Mouse (Mus musculus) embryonic facial prominence, embryonic 12.5 days (tissue): Measurements from ENCODE around the gene Iqsec3. TPM values are rescaled to one million over a fixed set of nuclear protein-coding genes. Genes with fewer than 3 reads are reported as not detected.
A peak's percentile ranks its signal among the peaks of the same experiment; 100 is the strongest.

Experiments used
- ATAC-seq: fragments of 200-750 bp; cut with Nextera tagmentation; 2 replicates; pipeline ENCODE4 v1.8.0; 2017; ENCODE audit not compliant: insufficient number of reproducible peaks, insufficient read depth, low FRiP score, low TSS enrichment
- H3K27ac ChIP-seq: fragments of 300-500 bp; sonication (generic); 2 replicates; pipeline ENCODE4 v1.5.1; 2016; ENCODE audit warnings: mild to moderate bottlenecking
- H3K27me3 ChIP-seq: fragments of 300-500 bp; sonication (generic); 2 replicates; pipeline ENCODE4 v1.6.1; 2016; ENCODE audit warnings: mild to moderate bottlenecking, moderate library complexity
- H3K36me3 ChIP-seq: fragments of 300-500 bp; sonication (generic); 2 replicates; pipeline ENCODE4 v1.6.1; 2016; ENCODE audit warnings: mild to moderate bottlenecking
- H3K4me1 ChIP-seq: fragments of 300-500 bp; sonication (generic); 2 replicates; pipeline ENCODE4 v1.6.1; 2016
- H3K4me2 ChIP-seq: fragments of 300-500 bp; sonication (generic); replicated peaks from 2 replicates; pipeline ENCODE4 v1.6.1; 2016; ENCODE audit warnings: mild to moderate bottlenecking, moderate library complexity
- H3K4me3 ChIP-seq: fragments of 300-500 bp; sonication (generic); 2 replicates; pipeline ENCODE4 v1.5.1; 2016; ENCODE audit warnings: mild to moderate bottlenecking
- H3K9ac ChIP-seq: fragments of 300-500 bp; sonication (generic); 2 replicates; pipeline ENCODE4 v1.6.1; 2016; ENCODE audit warnings: mild to moderate bottlenecking, moderate library complexity
- H3K9me3 ChIP-seq: fragments of 300-500 bp; sonication (generic); 2 replicates; pipeline ENCODE4 v1.6.1; 2016; ENCODE audit warnings: mild to moderate bottlenecking, moderate library complexity
- WGBS: fragments of 180-500 bp; shearing (Covaris S2); methylation state at CpG from one replicate; pipeline ENCODE4 v1.1.7; 2016; 5-methylcytosine and 5-hydroxymethylcytosine counted together
- polyA plus RNA-seq: library from polyadenylated mRNA; unstranded; fragments of >200 nt; fragmentation: Nextera tagmentation; extraction: Ambion mirVana; gene quantifications from 2 replicates; pipeline ENCODE4 v1.2.1, GENCODE M21; 2016

The Iqsec3 gene
- polyA plus RNA-seq, result 0.19 and 0.28 TPM in 2 replicates

- under 1% methylated on average over 59 of the region's 65 CpGs for WGBS
- H3K9ac ChIP-seq, result no peak within 1 kb of the TSS
- ATAC-seq, result peak; percentile 92
Observed at GRCm38 (mm10) chr6:121473093-121473821, at the start of gene Iqsec3. Gene Iqsec3, minus strand, starts transcription at chr6:121473678.

GRCm38 (mm10) chr6:121522106-121522705, 48.7 kb upstream of the Iqsec3 start:
- no peaks in the 10 kb centered on the region for H3K36me3 ChIP-seq
- 77% methylated on average over 5 of the region's 5 CpGs for WGBS
- H3K4me3 ChIP-seq, result no peak overlapping the region
- ATAC-seq, result no peak
- no peak overlapping the region for H3K4me2 ChIP-seq
- H3K27me3 ChIP-seq, result no peaks in the 10 kb centered on the region
- H3K9me3 ChIP-seq, result no peaks in the 10 kb centered on the region
- no peak overlapping the region for H3K27ac ChIP-seq
- H3K9ac ChIP-seq, result no peak overlapping the region
- no peaks in the 10 kb centered on the region for H3K4me1 ChIP-seq

More at GRCm38 (mm10) chr6:121473093-121473821, at the start of gene Iqsec3:
- Histone ChIP-seq H3K27me3 (peaks cover 29% of the 10 kb centered on the region), H3K27ac (0 out of 2 replicates have a peak within 1 kb of the TSS, but pooled peaks have one; percentile 18), H3K4me3 (peak within 1 kb of the TSS; percentile 34), H3K9me3 (no peaks in the 10 kb centered on the region), H3K4me1 (0 out of 2 replicates have a peak, but pooled peaks cover 9% of the 10 kb centered on the region), H3K4me2 (peak within 1 kb of the TSS; percentile 77), H3K36me3 (no peaks in the 10 kb centered on the region)

- H3K9ac ChIP-seq, result no peak overlapping the region
- 65% methylated on average over 3 of the region's 3 CpGs for WGBS
- H3K27me3 ChIP-seq, result no peaks in the 10 kb centered on the region
- ATAC-seq, result no peak
- H3K27ac ChIP-seq, result no peak overlapping the region
- no peaks in the 10 kb centered on the region for H3K36me3 ChIP-seq
- no peak overlapping the region for H3K4me2 ChIP-seq
- no peaks in the 10 kb centered on the region for H3K9me3 ChIP-seq
- no peak overlapping the region for H3K4me3 ChIP-seq
- H3K4me1 ChIP-seq, result no peaks in the 10 kb centered on the region
Observed at GRCm38 (mm10) chr6:121521030-121521429, 47.6 kb upstream of the Iqsec3 start.

- H3K4me1 ChIP-seq, result no peaks in the 10 kb centered on the region
- H3K36me3 ChIP-seq, result no peaks in the 10 kb centered on the region
- 66% methylated on average over 2 of the region's 2 CpGs for WGBS
- ATAC-seq, result no peak
- no peak overlapping the region for H3K27ac ChIP-seq
- H3K9me3 ChIP-seq, result no peaks in the 10 kb centered on the region
- H3K27me3 ChIP-seq, result no peaks in the 10 kb centered on the region
- H3K4me3 ChIP-seq, result no peak overlapping the region
- no peak overlapping the region for H3K9ac ChIP-seq
- no peak overlapping the region for H3K4me2 ChIP-seq
Observed at GRCm38 (mm10) chr6:121519896-121520295, 46.4 kb upstream of the Iqsec3 start.

GRCm38 (mm10) chr6:121519266-121519810, 45.9 kb upstream of the Iqsec3 start:
- Histone ChIP-seq H3K9me3 (no peaks in the 10 kb centered on the region), H3K27me3 (no peaks in the 10 kb centered on the region), H3K9ac (no peak overlapping the region), H3K4me3 (no peak overlapping the region), H3K4me1 (no peaks in the 10 kb centered on the region), H3K36me3 (no peaks in the 10 kb centered on the region), H3K4me2 (no peak overlapping the region), H3K27ac (no peak overlapping the region)
- 69% methylated on average over 5 of the region's 5 CpGs for whole genome bisulfite sequencing
- ATAC-seq, result no peak

GRCm38 (mm10) chr6:121517726-121518125, 44.2 kb upstream of the Iqsec3 start:
- WGBS, result 85% methylated on average over 6 of the region's 6 CpGs
- Histone ChIP-seq H3K4me3 (no peak overlapping the region), H3K9me3 (no peaks in the 10 kb centered on the region), H3K9ac (no peak overlapping the region), H3K4me2 (no peak overlapping the region), H3K27me3 (no peaks in the 10 kb centered on the region), H3K27ac (no peak overlapping the region), H3K4me1 (no peaks in the 10 kb centered on the region), H3K36me3 (no peaks in the 10 kb centered on the region)
- ATAC-seq, result no peak

- no peak for ATAC-seq
- WGBS, result 88% methylated on average over 3 of the region's 3 CpGs
- Histone ChIP-seq H3K4me2 (no peak overlapping the region), H3K9me3 (no peaks in the 10 kb centered on the region), H3K4me3 (no peak overlapping the region), H3K27me3 (no peaks in the 10 kb centered on the region), H3K9ac (no peak overlapping the region), H3K4me1 (no peaks in the 10 kb centered on the region), H3K36me3 (no peaks in the 10 kb centered on the region), H3K27ac (no peak overlapping the region)
Observed at GRCm38 (mm10) chr6:121510381-121510780, 36.9 kb upstream of the Iqsec3 start.

GRCm38 (mm10) chr6:121509871-121510270, 36.4 kb upstream of the Iqsec3 start:
- no peak overlapping the region for H3K4me2 ChIP-seq
- no peaks in the 10 kb centered on the region for H3K4me1 ChIP-seq
- no peak for ATAC-seq
- H3K27ac ChIP-seq, result no peak overlapping the region
- H3K9ac ChIP-seq, result no peak overlapping the region
- no peaks in the 10 kb centered on the region for H3K36me3 ChIP-seq
- no peaks in the 10 kb centered on the region for H3K27me3 ChIP-seq
- WGBS, result 87% methylated on average over 7 of the region's 7 CpGs
- no peak overlapping the region for H3K4me3 ChIP-seq
- no peaks in the 10 kb centered on the region for H3K9me3 ChIP-seq

- Histone ChIP-seq H3K27ac (no peak overlapping the region), H3K4me1 (no peaks in the 10 kb centered on the region), H3K9me3 (no peaks in the 10 kb centered on the region), H3K9ac (no peak overlapping the region), H3K4me3 (no peak overlapping the region), H3K27me3 (no peaks in the 10 kb centered on the region), H3K4me2 (no peak overlapping the region), H3K36me3 (no peaks in the 10 kb centered on the region)
- ATAC-seq, result no peak
- WGBS, result 58% methylated on average over 5 of the region's 5 CpGs
Observed at GRCm38 (mm10) chr6:121508266-121508665, 34.8 kb upstream of the Iqsec3 start.

- 65% methylated on average over 3 of the region's 3 CpGs for WGBS
Observed at GRCm38 (mm10) chr6:121501044-121501638, 27.7 kb upstream of the Iqsec3 start.

GRCm38 (mm10) chr6:121499856-121500255, 26.4 kb upstream of the Iqsec3 start:
- 77% methylated on average over 3 of the region's 3 CpGs for WGBS
- H3K27ac ChIP-seq, result no peak overlapping the region
- H3K9ac ChIP-seq, result no peak overlapping the region
- no peak overlapping the region for H3K4me2 ChIP-seq
- H3K9me3 ChIP-seq, result no peaks in the 10 kb centered on the region
- 0 out of 2 replicates have a peak, but pooled peaks cover 3% of the 10 kb centered on the region for H3K4me1 ChIP-seq
- ATAC-seq, result no peak
- no peaks in the 10 kb centered on the region for H3K36me3 ChIP-seq
- H3K4me3 ChIP-seq, result no peak overlapping the region
- H3K27me3 ChIP-seq, result no peaks in the 10 kb centered on the region

More at GRCm38 (mm10) chr6:121501044-121501638, 27.7 kb upstream of the Iqsec3 start:
- Histone ChIP-seq H3K27ac (no peak overlapping the region), H3K4me2 (no peak overlapping the region), H3K36me3 (no peaks in the 10 kb centered on the region), H3K27me3 (no peaks in the 10 kb centered on the region), H3K4me3 (no peak overlapping the region), H3K9me3 (no peaks in the 10 kb centered on the region), H3K4me1 (0 out of 2 replicates have a peak, but pooled peaks cover 3% of the 10 kb centered on the region), H3K9ac (no peak overlapping the region)
- ATAC-seq, result no peak
